Mouse (Mus musculus) embryonic facial prominence, embryonic 15.5 days (tissue): ENCODE measurements at regions not wholly inside any gene's neighbourhood (a gene's known extent, or its start where the extent isn't known, plus 50 kb on each side); places are given as distances from the start of the nearest gene placed in this dataset.
A peak's percentile ranks its signal among the peaks of the same experiment; 100 is the strongest.
"Not testable (repeated sequence)": the region's sequence is repeated elsewhere in the genome, so short reads cannot be mapped to it uniquely, and the experiment has no call there.

ENCODE experiments used
- ATAC-seq: fragments of 200-750 bp; cut with Nextera tagmentation; 2 replicates; pipeline ENCODE4 v1.8.0; 2017; ENCODE audit warnings: low read depth, moderate TSS enrichment; ENCODE audit not compliant: insufficient number of reproducible peaks, low FRiP score, low TSS enrichment
- H3K27ac ChIP-seq: fragments of 300-500 bp; sonication (generic); replicated peaks from 2 replicates; pipeline ENCODE4 v1.5.1; 2015; ENCODE audit warnings: mild to moderate bottlenecking, inconsistent platforms
- H3K27me3 ChIP-seq: fragments of 300-500 bp; sonication (generic); 2 replicates; pipeline ENCODE4 v1.6.1; 2015; ENCODE audit warnings: inconsistent platforms
- H3K36me3 ChIP-seq: fragments of 300-500 bp; sonication (generic); 2 replicates; pipeline ENCODE4 v1.6.1; 2015; ENCODE audit warnings: mild to moderate bottlenecking, inconsistent platforms
- H3K4me1 ChIP-seq: fragments of 300-500 bp; sonication (generic); 2 replicates; pipeline ENCODE4 v1.6.1; 2015; ENCODE audit warnings: inconsistent platforms
- H3K4me2 ChIP-seq: fragments of 300-500 bp; sonication (generic); replicated peaks from 2 replicates; pipeline ENCODE4 v1.6.1; 2015; ENCODE audit warnings: mild to moderate bottlenecking, inconsistent platforms
- H3K4me3 ChIP-seq: fragments of 300-500 bp; sonication (generic); replicated peaks from 2 replicates; pipeline ENCODE4 v1.5.1; 2015; ENCODE audit warnings: mild to moderate bottlenecking, inconsistent platforms
- H3K9ac ChIP-seq: fragments of 300-500 bp; sonication (generic); 2 replicates; pipeline ENCODE4 v1.6.1; 2015; ENCODE audit warnings: inconsistent platforms
- H3K9me3 ChIP-seq: fragments of 300-500 bp; sonication (generic); replicated peaks from 2 replicates; pipeline ENCODE4 v1.6.1; 2016; ENCODE audit warnings: inconsistent platforms
- WGBS: fragments of 180-500 bp; shearing (Covaris S2); methylation state at CpG from one replicate; pipeline ENCODE4 v1.1.7; 2015; 5-methylcytosine and 5-hydroxymethylcytosine counted together

- no peak for ATAC-seq
- H3K9ac ChIP-seq = no peak overlapping the region
- WGBS = 50% methylated on average over 3 of the region's 3 CpGs
Measured at GRCm38 (mm10) chr10:45855514-45855913, 277.9 kb downstream of the Hace1 start.

GRCm38 (mm10) chr10:45859137-45859536, 281.5 kb downstream of the Hace1 start:
- no peaks in the 10 kb centered on the region for H3K27me3 ChIP-seq
- no peak overlapping the region for H3K4me2 ChIP-seq
- no peak overlapping the region for H3K4me3 ChIP-seq
- H3K9me3 ChIP-seq = no peaks in the 10 kb centered on the region
- H3K36me3 ChIP-seq = no peaks in the 10 kb centered on the region
- H3K27ac ChIP-seq = no peak overlapping the region
- H3K9ac ChIP-seq = no peak overlapping the region
- ATAC-seq = no peak
- H3K4me1 ChIP-seq = no peaks in the 10 kb centered on the region
- WGBS = 49% methylated on average over 3 of the region's 3 CpGs

More at GRCm38 (mm10) chr10:45855514-45855913, 277.9 kb downstream of the Hace1 start:
- Histone ChIP-seq H3K36me3 (no peaks in the 10 kb centered on the region), H3K27me3 (no peaks in the 10 kb centered on the region), H3K4me2 (no peak overlapping the region), H3K27ac (no peak overlapping the region), H3K4me1 (no peaks in the 10 kb centered on the region), H3K9me3 (no peaks in the 10 kb centered on the region), H3K4me3 (no peak overlapping the region)

DNA sequence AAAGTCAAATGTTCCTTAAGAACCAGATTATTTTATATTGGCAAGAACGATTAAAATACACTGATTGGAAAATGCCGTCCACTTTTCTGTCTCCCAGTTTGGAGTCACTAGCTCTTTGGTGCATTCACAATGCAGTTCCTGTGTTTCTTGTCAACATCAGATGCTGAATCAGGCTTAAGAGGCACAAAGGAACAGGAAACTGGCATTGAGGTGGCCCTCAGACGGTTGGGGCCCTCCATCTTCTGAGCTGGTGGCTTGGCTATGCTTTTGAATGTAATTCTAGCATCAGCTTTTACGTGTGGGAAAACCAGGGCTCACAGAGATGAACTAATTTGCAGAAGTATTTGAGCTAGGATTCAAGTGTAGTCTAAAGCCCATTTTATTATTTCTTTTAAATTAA, 282.3 kb downstream of the Hace1 start:
- no peak for ATAC-seq
- WGBS = 50% methylated on average over 4 of the region's 4 CpGs
- Histone ChIP-seq H3K27ac (no peak overlapping the region), H3K4me2 (no peak overlapping the region), H3K9ac (no peak overlapping the region), H3K4me1 (no peaks in the 10 kb centered on the region), H3K9me3 (no peaks in the 10 kb centered on the region), H3K36me3 (no peaks in the 10 kb centered on the region), H3K4me3 (no peak overlapping the region), H3K27me3 (no peaks in the 10 kb centered on the region)

DNA sequence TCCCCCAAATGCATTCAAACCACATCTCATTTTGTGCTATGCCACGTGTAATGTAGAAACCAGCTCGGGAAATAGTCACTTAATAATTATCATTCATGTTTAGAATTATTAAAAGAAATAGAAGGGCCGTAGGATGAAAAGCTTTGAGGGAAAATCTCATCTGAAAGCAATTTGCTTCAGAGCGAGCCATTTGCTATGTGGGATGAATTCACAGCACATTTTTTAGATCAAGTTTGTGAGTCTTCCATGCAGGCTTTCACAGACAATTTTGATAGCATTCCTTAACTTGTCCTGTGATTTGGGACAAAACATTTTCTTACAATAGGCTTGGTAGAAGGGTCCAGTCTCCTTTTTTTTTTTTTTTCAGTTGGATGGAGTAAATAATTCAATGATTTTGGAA, 283.1 kb downstream of the Hace1 start:
- ATAC-seq = no peak
- no peaks in the 10 kb centered on the region for H3K9me3 ChIP-seq
- H3K4me1 ChIP-seq = no peaks in the 10 kb centered on the region
- WGBS = 25% methylated on average over 4 of the region's 4 CpGs
- no peak overlapping the region for H3K4me3 ChIP-seq
- no peak overlapping the region for H3K27ac ChIP-seq
- no peak overlapping the region for H3K4me2 ChIP-seq
- H3K27me3 ChIP-seq = no peaks in the 10 kb centered on the region
- H3K36me3 ChIP-seq = no peaks in the 10 kb centered on the region
- H3K9ac ChIP-seq = no peak overlapping the region

DNA sequence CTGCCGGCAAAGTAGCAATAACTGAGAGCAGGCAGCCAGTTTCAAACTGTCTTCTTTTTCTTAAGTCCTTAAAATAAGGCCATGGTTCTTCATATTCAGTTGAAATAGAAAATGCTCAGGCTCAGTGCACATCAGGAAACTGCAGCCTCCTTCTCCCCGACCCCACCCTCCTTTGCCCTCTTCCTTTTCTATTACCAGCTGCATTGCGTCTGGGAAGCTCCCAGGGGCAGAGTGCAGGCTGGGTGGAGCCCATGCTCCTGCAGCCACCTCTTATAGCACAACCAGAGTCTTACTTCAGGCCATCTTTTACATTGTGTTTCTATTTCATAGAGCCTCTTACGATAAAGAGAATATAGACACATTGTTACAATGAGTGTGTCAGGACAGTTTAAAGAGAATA, 288.2 kb downstream of the Hace1 start:
- H3K27ac ChIP-seq = no peak overlapping the region
- H3K36me3 ChIP-seq = no peaks in the 10 kb centered on the region
- no peak for ATAC-seq
- no peaks in the 10 kb centered on the region for H3K9me3 ChIP-seq
- H3K4me1 ChIP-seq = no peaks in the 10 kb centered on the region
- no peak overlapping the region for H3K9ac ChIP-seq
- WGBS = 43% methylated on average over 4 of the region's 4 CpGs
- no peak overlapping the region for H3K4me2 ChIP-seq
- H3K27me3 ChIP-seq = no peaks in the 10 kb centered on the region
- no peak overlapping the region for H3K4me3 ChIP-seq

- Histone ChIP-seq H3K36me3 (no peaks in the 10 kb centered on the region), H3K4me3 (no peak overlapping the region), H3K27ac (no peak overlapping the region), H3K27me3 (no peaks in the 10 kb centered on the region), H3K4me2 (no peak overlapping the region), H3K9ac (no peak overlapping the region), H3K9me3 (no peaks in the 10 kb centered on the region), H3K4me1 (no peaks in the 10 kb centered on the region)
- 46% methylated on average over 3 of the region's 3 CpGs for WGBS
- ATAC-seq = no peak
Measured at GRCm38 (mm10) chr10:45866860-45867259, 289.2 kb downstream of the Hace1 start.

DNA sequence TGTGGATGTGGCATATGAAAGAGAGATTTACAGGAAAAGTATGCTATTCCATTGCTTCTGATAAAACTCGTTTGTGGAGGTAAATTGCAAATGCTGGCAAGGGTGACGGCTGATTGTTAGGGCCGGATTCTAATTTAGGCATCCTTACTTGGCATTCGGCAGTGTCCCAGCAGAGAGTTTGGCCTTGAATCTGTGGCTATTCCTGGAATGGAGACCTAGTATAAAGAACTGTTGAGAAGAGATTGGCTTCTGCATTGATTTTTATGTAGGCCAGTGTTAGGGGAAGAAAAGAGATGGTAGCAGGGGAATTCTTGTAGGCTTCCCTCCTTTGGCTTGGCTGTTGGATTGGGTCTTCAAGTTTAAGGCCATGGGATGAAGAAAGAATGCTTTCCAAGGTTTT, 293.4 kb downstream of the Hace1 start:
- no peak for ATAC-seq
- H3K27me3 ChIP-seq = no peaks in the 10 kb centered on the region
- peaks cover 12% of the 10 kb centered on the region; the same call in 1 of the 2 replicates for H3K4me1 ChIP-seq
- H3K4me2 ChIP-seq = no peak overlapping the region
- H3K36me3 ChIP-seq = no peaks in the 10 kb centered on the region
- 73% methylated on average over 4 of the region's 4 CpGs for WGBS
- H3K27ac ChIP-seq = no peak overlapping the region
- no peaks in the 10 kb centered on the region for H3K9me3 ChIP-seq
- no peak overlapping the region for H3K4me3 ChIP-seq
- no peak overlapping the region for H3K9ac ChIP-seq

GRCm38 (mm10) chr10:45872007-45872890, 294.6 kb downstream of the Hace1 start:
- Histone ChIP-seq H3K4me3 (no peak overlapping the region), H3K36me3 (no peaks in the 10 kb centered on the region), H3K9ac (no peak overlapping the region), H3K9me3 (no peaks in the 10 kb centered on the region), H3K4me2 (no peak overlapping the region), H3K27ac (no peak overlapping the region), H3K27me3 (no peaks in the 10 kb centered on the region), H3K4me1 (peaks cover 12% of the 10 kb centered on the region; the same call in 1 of the 2 replicates)
- 67% methylated on average over 4 of the region's 4 CpGs for WGBS
- ATAC-seq = no peak

DNA sequence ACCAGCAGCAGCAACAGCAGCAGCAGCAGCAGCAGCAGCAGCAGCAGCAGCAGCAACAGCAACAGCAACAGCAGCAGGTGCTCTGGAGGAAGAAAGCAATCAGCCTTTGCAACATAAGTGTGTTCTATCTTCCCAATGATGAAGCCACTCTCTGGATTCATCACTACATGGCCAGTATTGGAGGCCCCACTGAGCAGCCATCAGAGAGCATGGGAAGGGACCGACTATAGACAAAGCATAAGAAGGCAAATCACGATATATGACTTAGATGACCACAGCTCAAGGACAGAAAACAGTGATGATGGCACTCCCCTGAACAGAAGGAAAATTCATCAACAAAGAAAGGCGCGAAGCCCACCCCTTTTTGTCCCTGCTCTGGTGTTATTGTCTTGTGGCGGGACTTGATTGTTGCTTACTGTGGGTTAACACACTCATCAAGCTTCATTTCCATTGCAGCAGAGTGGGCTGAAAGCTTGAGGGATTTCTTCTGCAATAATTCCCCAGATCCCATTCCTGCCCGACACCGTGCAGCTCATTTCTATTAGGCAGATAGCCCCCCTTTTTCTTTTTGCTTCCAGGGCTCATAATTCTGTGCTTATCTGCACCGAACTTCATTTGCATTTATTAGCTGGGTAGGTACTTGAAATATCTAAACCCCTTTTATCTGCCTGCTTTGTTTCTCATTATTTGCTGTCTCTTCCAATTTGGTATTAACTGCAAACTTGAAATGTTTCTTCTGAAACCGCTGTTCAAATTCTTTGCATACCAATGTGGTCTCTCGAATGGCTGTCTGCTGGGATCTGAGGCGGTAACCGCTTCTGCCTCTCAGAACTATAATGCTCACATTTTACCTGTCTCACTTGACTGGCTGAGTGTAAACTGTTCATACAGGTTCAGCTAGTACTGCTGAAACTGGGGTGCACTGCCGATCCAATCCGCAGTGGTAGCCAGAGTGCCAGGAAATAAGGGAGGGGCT, 296.5 kb downstream of the Hace1 start:
- H3K27ac ChIP-seq = no peak overlapping the region
- peak overlapping the region; percentile 25; the same call in 1 of the 2 replicates for H3K4me2 ChIP-seq
- no peaks in the 10 kb centered on the region for H3K36me3 ChIP-seq
- no peak overlapping the region for H3K9ac ChIP-seq
- no peaks in the 10 kb centered on the region for H3K27me3 ChIP-seq
- H3K4me1 ChIP-seq = peaks cover 12% of the 10 kb centered on the region; the same call in 1 of the 2 replicates
- no peaks in the 10 kb centered on the region for H3K9me3 ChIP-seq
- WGBS = 39% methylated on average over 14 of the region's 14 CpGs
- H3K4me3 ChIP-seq = no peak overlapping the region
- ATAC-seq = no peak; the same call in 1 of the 2 replicates

- H3K9ac ChIP-seq, H3K27me3 ChIP-seq, H3K27ac ChIP-seq, ATAC-seq, H3K4me2 ChIP-seq, H3K4me3 ChIP-seq, H3K36me3 ChIP-seq, H3K9me3 ChIP-seq: not testable (repeated sequence)
- 90% methylated on average over 20 of the region's 20 CpGs for WGBS
- peaks cover 12% of the 10 kb centered on the region; the same call in 1 of the 2 replicates for H3K4me1 ChIP-seq
Measured at GRCm38 (mm10) chr10:45875287-45875686, 297.7 kb downstream of the Hace1 start.

DNA sequence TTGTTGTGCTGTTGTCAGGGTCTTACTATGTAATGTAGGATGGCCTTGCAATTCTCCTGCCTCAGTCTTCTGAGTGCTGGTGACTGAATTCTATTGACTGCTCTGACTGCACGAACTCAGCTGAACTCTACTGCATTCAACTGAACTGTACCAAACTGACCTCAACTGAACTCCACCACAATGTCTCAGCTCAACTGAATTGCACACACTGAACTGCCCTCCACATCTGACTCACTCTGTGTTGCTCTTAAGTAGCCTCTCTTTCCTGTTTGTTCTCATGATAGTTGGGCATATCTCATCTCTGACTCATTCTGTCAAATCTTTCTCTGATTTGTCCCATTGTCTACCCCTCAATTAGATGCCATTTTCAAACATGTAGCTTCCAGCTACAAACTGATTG, 306.1 kb downstream of the Hace1 start:
- ATAC-seq = no peak
- 90% methylated on average over 1 of the region's 1 CpGs for WGBS
- no peaks in the 10 kb centered on the region for H3K27me3 ChIP-seq

More for the DNA sequence above, 306.1 kb downstream of the Hace1 start:
- H3K9me3 ChIP-seq = no peaks in the 10 kb centered on the region
- H3K9ac ChIP-seq = no peak overlapping the region
- no peak overlapping the region for H3K27ac ChIP-seq
- no peaks in the 10 kb centered on the region for H3K36me3 ChIP-seq
- H3K4me1 ChIP-seq = peaks cover 2% of the 10 kb centered on the region; the same call in 1 of the 2 replicates
- no peak overlapping the region for H3K4me2 ChIP-seq
- no peak overlapping the region for H3K4me3 ChIP-seq
